Mouse (Mus musculus) CH12.LX (cell line): Measurements from ENCODE around the gene Bag2.

Experiments
- CTCF ChIP-seq, 2 experiments: IDR thresholded peaks in 1 of 2; conservative IDR thresholded peaks in 1 of 2; 2 replicates each; pipeline ENCODE4 v1.5.1; 2011 to 2012; ENCODE audit warnings: low read depth in 2 of 2, low read length in 2 of 2, improper control_type of control experiment in 1 of 2, inconsistent platforms in 1 of 2, mild to moderate bottlenecking in 1 of 2, moderate library complexity in 1 of 2
- E2F4 ChIP-seq: IDR thresholded peaks from 2 replicates; pipeline ENCODE4 v1.6.1; 2011; ENCODE audit warnings: low read depth, low read length, improper control_type of control experiment; ENCODE audit not compliant: insufficient replicate concordance
- EP300 ChIP-seq: IDR thresholded peaks from 2 replicates; pipeline ENCODE4 v1.6.1; 2011; ENCODE audit warnings: low read length, improper control_type of control experiment
- GABPA ChIP-seq: IDR thresholded peaks from 2 replicates; pipeline ENCODE4 v1.6.1; 2012; ENCODE audit warnings: low read depth, low read length, improper control_type of control experiment, inconsistent platforms; ENCODE audit not compliant: insufficient replicate concordance
- IRF4 ChIP-seq: IDR thresholded peaks from 2 replicates; pipeline ENCODE4 v1.6.1; 2014; ENCODE audit warnings: low read depth, mild to moderate bottlenecking, inconsistent platforms, low read length, improper control_type of control experiment
- MEF2A ChIP-seq: IDR thresholded peaks from 2 replicates; pipeline ENCODE4 v1.6.1; 2014; ENCODE audit warnings: low read depth, mild to moderate bottlenecking, inconsistent platforms, low read length, improper control_type of control experiment, borderline replicate concordance
- NRF1 ChIP-seq: IDR thresholded peaks from 2 replicates; pipeline ENCODE4 v1.6.1; 2014; ENCODE audit warnings: low read depth, mild to moderate bottlenecking, inconsistent platforms, low read length, improper control_type of control experiment, moderate library complexity
- POLR2A ChIP-seq: IDR thresholded peaks from 2 replicates; pipeline ENCODE4 v1.6.1; 2011; ENCODE audit warnings: low read depth, mild to moderate bottlenecking, improper control_type of control experiment, low read length
- RCOR1 ChIP-seq: conservative IDR thresholded peaks from 2 replicates; pipeline ENCODE4 v1.6.1; 2012; ENCODE audit warnings: low read depth, mild to moderate bottlenecking, inconsistent platforms, low read length, improper control_type of control experiment
- TCF12 ChIP-seq: IDR thresholded peaks from 2 replicates; pipeline ENCODE4 v1.6.1; 2014; ENCODE audit warnings: low read depth, mild to moderate bottlenecking, inconsistent platforms, low read length, improper control_type of control experiment
- USF1 ChIP-seq: IDR thresholded peaks from 2 replicates; pipeline ENCODE4 v1.6.1; 2014; ENCODE audit warnings: low read depth, mild to moderate bottlenecking, inconsistent platforms, low read length, improper control_type of control experiment
- ZKSCAN1 ChIP-seq: IDR thresholded peaks from 2 replicates; pipeline ENCODE4 v1.6.1; 2012; ENCODE audit warnings: low read depth, inconsistent platforms, low read length, improper control_type of control experiment, borderline replicate concordance

GRCm38 (mm10) chr1:33803323-33803722, 45.7 kb upstream of the Bag2 start:
- TF ChIP-seq POLR2A (no peak), MEF2A (no peak), EP300 (no peak), CTCF (conservative IDR thresholded peaks at IDR 0.05 in 1 of 2, IDR thresholded peaks at IDR 0.05 in 1 of 2; ENCODE audit: low read depth in 2 of 2, low read length in 2 of 2) (no peak), TCF12 (no peak), GABPA (no peak), IRF4 (no peak), E2F4 (no peak), NRF1 (no peak), USF1 (no peak), RCOR1 (no peak), ZKSCAN1 (no peak)
